Mouse (Mus musculus) left cerebral cortex, adult 9 months (tissue): Measurements from ENCODE around the gene Ccdc15.
A peak's percentile ranks its signal among the peaks of the same experiment; 100 is the strongest.

Experiments
- DNase-seq, 2 experiments: peaks; one replicate each; pipeline ENCODE4 v3.0.0; 2022; ENCODE audit warnings: low spot score in 2 of 2

Ccdc15 gene

DNA sequence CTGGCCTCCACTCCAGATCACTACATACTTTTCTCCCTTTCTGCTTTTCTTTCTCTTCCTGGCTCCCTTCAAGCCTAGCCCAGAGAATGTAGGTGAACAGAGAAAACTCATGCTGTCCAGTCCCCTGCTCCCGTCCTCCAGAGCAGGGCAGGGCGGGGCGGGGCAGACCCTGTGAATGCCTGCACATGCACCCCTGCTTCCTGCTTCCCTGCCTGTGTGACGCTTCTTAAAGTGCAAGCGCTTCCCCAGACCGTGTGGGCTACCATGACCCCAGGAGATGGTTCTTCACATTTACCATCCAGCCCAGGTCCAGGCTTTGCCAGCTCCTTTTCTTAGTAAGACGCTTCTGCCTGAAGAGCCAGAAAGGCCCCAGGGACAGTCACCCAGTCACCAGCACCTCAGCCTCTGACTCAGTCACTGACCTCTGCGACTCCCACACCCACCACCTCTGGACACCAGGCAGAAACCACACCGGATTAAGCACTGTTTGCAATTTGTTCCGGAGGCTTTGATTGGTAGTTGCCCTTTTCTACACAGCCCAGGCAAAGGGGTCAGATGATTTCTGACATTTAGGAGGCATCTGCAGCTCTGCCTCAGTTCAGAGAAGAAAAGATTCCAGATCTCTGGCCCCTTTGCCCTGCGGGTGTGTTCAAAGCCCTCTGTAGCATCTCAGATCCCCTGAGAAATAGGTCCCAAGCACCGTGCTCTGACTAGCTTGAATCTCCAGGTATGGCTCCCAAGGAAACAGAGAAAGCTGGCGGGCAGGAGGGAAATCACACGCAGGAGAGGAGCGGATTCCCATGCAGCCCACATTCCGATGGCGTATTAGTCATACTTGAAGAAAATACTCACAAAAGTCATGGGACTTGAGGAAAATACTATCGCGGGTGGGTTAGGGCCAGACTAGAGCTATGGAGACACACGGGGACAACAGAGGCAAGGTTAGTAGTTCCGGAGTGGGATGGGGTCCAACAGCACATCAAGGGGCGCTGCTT, 115.7 kb downstream of the Ccdc15 start:
- DNase-seq: no peak

DNA sequence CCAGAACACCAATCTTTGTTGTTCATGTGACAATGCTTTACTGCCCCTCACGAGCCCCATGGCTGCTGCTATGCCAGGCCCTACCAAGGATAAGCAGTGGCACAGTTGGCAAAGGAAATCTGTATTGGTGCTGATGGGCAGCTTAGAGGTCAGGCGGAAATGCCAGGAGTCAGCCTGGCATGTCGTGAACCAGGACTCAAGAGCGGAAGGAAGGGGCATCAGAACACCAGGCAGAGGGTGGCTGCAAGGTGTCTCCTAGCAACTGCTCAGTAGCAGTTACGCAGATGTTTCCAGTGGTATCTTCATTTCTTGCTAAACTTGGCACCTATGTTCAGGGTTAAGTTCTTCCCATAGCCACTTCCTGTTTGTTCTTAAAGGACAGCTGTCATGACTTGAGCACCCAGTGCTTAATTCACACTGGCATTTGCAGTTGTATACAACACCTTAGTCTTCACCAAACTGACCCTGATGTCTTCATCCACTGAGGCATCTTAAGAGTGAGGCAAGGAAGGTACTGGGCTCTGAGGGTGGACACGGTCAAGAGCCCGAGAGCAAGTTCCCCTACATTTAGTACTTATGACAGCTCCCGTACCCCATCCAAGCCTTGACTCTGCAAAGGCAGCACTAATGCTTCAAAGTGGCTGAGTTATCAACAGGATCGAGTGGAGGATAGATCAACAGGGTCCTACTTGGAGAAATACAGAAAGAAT, 117.6 kb downstream of the Ccdc15 start:
- no peak for DNase-seq

DNA sequence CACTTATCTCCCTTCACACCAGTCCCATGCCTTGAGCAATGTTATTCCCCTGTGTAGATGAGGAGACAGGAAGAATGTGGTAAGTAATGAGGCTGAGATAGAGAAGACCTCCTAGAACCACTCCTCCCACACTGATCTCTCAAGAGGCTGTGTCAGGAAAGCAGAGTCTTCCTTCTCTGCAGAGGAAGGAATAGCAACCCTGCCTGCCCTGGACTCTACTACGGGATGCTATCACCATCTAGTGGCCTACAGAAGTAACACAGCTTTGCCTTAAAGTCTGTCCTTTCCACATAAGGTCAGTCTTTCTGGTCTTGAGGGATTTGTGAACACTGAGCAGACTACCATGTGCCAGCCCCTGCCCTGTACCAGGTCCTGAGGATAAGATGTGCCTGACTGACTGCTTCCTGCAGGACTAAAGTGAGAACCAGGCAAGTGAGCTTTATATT, 118.3 kb downstream of the Ccdc15 start:
- DNase-seq: peak in 1 of 2 experiments; percentile 83
